Mouse (Mus musculus) limb, embryonic 13.5 days (tissue): ENCODE measurements at regions not wholly inside any gene's neighbourhood (a gene's known extent, or its start where the extent isn't known, plus 50 kb on each side); places are given as distances from the start of the nearest gene placed in this dataset.

Experiments
- ATAC-seq: fragments of 200-750 bp; cut with Nextera tagmentation; 2 replicates; pipeline ENCODE4 v1.8.0; 2017; ENCODE audit warnings: low read depth, moderate number of reproducible peaks, moderate TSS enrichment; ENCODE audit not compliant: low FRiP score
- H3K27ac ChIP-seq: fragments of 300-500 bp; sonication (generic); 2 replicates; pipeline ENCODE4 v1.5.1; 2015; ENCODE audit warnings: inconsistent platforms, mild to moderate bottlenecking, moderate library complexity
- H3K27me3 ChIP-seq: fragments of 300-500 bp; sonication (generic); 2 replicates; pipeline ENCODE4 v1.6.1; 2015; ENCODE audit warnings: mild to moderate bottlenecking, inconsistent platforms
- H3K36me3 ChIP-seq: fragments of 300-500 bp; sonication (generic); 2 replicates; pipeline ENCODE4 v1.6.1; 2015; ENCODE audit warnings: inconsistent platforms, mild to moderate bottlenecking, moderate library complexity
- H3K4me1 ChIP-seq: fragments of 300-500 bp; sonication (generic); 2 replicates; pipeline ENCODE4 v1.6.1; 2015; ENCODE audit warnings: inconsistent platforms
- H3K4me2 ChIP-seq: fragments of 300-500 bp; sonication (generic); replicated peaks from 2 replicates; pipeline ENCODE4 v1.6.1; 2015; ENCODE audit warnings: inconsistent platforms, mild to moderate bottlenecking, moderate library complexity
- H3K4me3 ChIP-seq: fragments of 300-500 bp; sonication (generic); 2 replicates; pipeline ENCODE4 v1.5.1; 2015; ENCODE audit warnings: moderate library complexity, mild to moderate bottlenecking, inconsistent platforms
- H3K9ac ChIP-seq: fragments of 300-500 bp; sonication (generic); 2 replicates; pipeline ENCODE4 v1.6.1; 2015; ENCODE audit warnings: mild to moderate bottlenecking, inconsistent platforms
- H3K9me3 ChIP-seq: fragments of 300-500 bp; sonication (generic); 2 replicates; pipeline ENCODE4 v1.6.1; 2016; ENCODE audit warnings: inconsistent platforms
- WGBS: fragments of 180-500 bp; shearing (Covaris S2); methylation state at CpG from one replicate; pipeline ENCODE4 v1.1.7; 2015; 5-methylcytosine and 5-hydroxymethylcytosine counted together

- WGBS: 84% methylated on average over 8 of the region's 8 CpGs
- Histone ChIP-seq H3K36me3 (no peaks in the 10 kb centered on the region), H3K9me3 (no peaks in the 10 kb centered on the region), H3K4me2 (no peak overlapping the region), H3K4me3 (no peak overlapping the region), H3K4me1 (peaks cover 14% of the 10 kb centered on the region), H3K27me3 (no peaks in the 10 kb centered on the region), H3K9ac (no peak overlapping the region), H3K27ac (no peak overlapping the region)
- ATAC-seq: no peak
These were observed 333.7 kb upstream of the Noct start for GRCm38 (mm10) chr3:50890537-50890936.

- Histone ChIP-seq H3K4me1 (peaks cover 27% of the 10 kb centered on the region), H3K9ac (no peak overlapping the region), H3K4me2 (no peak overlapping the region), H3K27me3 (no peaks in the 10 kb centered on the region), H3K9me3 (no peaks in the 10 kb centered on the region), H3K36me3 (no peaks in the 10 kb centered on the region), H3K27ac (no peak overlapping the region), H3K4me3 (no peak overlapping the region)
- ATAC-seq: no peak
- WGBS: 70% methylated on average over 9 of the region's 9 CpGs
These were observed 326.1 kb upstream of the Noct start for GRCm38 (mm10) chr3:50898179-50898578.

- no peak overlapping the region for H3K4me3 ChIP-seq
- 73% methylated on average over 7 of the region's 7 CpGs for WGBS
- no peak overlapping the region for H3K27ac ChIP-seq
- H3K36me3 ChIP-seq: no peaks in the 10 kb centered on the region
- peaks cover 38% of the 10 kb centered on the region for H3K4me1 ChIP-seq
- no peak for ATAC-seq
- H3K4me2 ChIP-seq: no peak overlapping the region
- H3K9ac ChIP-seq: no peak overlapping the region
- H3K9me3 ChIP-seq: no peaks in the 10 kb centered on the region
- H3K27me3 ChIP-seq: no peaks in the 10 kb centered on the region
These were observed 324.4 kb upstream of the Noct start for GRCm38 (mm10) chr3:50899830-50900350.

- Histone ChIP-seq H3K4me1 (peaks cover 45% of the 10 kb centered on the region), H3K27ac (no peak overlapping the region), H3K4me2 (no peak overlapping the region), H3K9me3 (no peaks in the 10 kb centered on the region), H3K4me3 (no peak overlapping the region), H3K27me3 (no peaks in the 10 kb centered on the region), H3K36me3 (no peaks in the 10 kb centered on the region), H3K9ac (no peak overlapping the region)
- 90% methylated on average over 9 of the region's 9 CpGs for WGBS
- ATAC-seq: no peak
These were observed 323.7 kb upstream of the Noct start for GRCm38 (mm10) chr3:50900566-50900965.

GRCm38 (mm10) chr3:50901321-50901720 lies 322.9 kb upstream of the Noct start:
- 87% methylated on average over 10 of the region's 10 CpGs for WGBS
- no peak for ATAC-seq
- no peaks in the 10 kb centered on the region for H3K9me3 ChIP-seq
- no peaks in the 10 kb centered on the region for H3K27me3 ChIP-seq
- no peak overlapping the region for H3K27ac ChIP-seq
- H3K9ac ChIP-seq: no peak overlapping the region
- H3K4me3 ChIP-seq: no peak overlapping the region
- peaks cover 47% of the 10 kb centered on the region for H3K4me1 ChIP-seq
- H3K36me3 ChIP-seq: no peaks in the 10 kb centered on the region
- no peak overlapping the region for H3K4me2 ChIP-seq

GRCm38 (mm10) chr3:50902933-50903332 lies 321.3 kb upstream of the Noct start:
- 12% methylated on average over 7 of the region's 7 CpGs for WGBS
- Histone ChIP-seq H3K4me1 (peaks cover 48% of the 10 kb centered on the region), H3K27me3 (no peaks in the 10 kb centered on the region), H3K4me3 (no peak overlapping the region), H3K4me2 (peak overlapping the region; percentile 41), H3K9ac (peak overlapping the region; percentile 13), H3K27ac (peak overlapping the region; percentile 74), H3K9me3 (no peaks in the 10 kb centered on the region), H3K36me3 (no peaks in the 10 kb centered on the region)
- ATAC-seq: peak; percentile 54

GRCm38 (mm10) chr3:50904716-50905116 lies 319.5 kb upstream of the Noct start:
- no peak for ATAC-seq
- no peak overlapping the region for H3K4me3 ChIP-seq
- no peaks in the 10 kb centered on the region for H3K9me3 ChIP-seq
- H3K4me1 ChIP-seq: peaks cover 46% of the 10 kb centered on the region
- no peak overlapping the region for H3K4me2 ChIP-seq
- 26% methylated on average over 7 of the region's 7 CpGs for WGBS
- H3K9ac ChIP-seq: no peak overlapping the region
- H3K27ac ChIP-seq: no peak overlapping the region
- no peaks in the 10 kb centered on the region for H3K27me3 ChIP-seq
- no peaks in the 10 kb centered on the region for H3K36me3 ChIP-seq

GRCm38 (mm10) chr3:50905274-50905992 lies 318.8 kb upstream of the Noct start:
- peak overlapping the region; percentile 62 for H3K4me2 ChIP-seq
- H3K4me1 ChIP-seq: peaks cover 41% of the 10 kb centered on the region
- 16% methylated on average over 16 of the region's 16 CpGs for WGBS
- H3K36me3 ChIP-seq: no peaks in the 10 kb centered on the region
- ATAC-seq: peak; percentile 21; the same call in 1 of the 2 replicates
- peak overlapping the region; percentile 83 for H3K27ac ChIP-seq
- H3K9me3 ChIP-seq: no peaks in the 10 kb centered on the region
- peak overlapping the region; percentile 50; the same call in 1 of the 2 replicates for H3K9ac ChIP-seq
- H3K27me3 ChIP-seq: no peaks in the 10 kb centered on the region
- H3K4me3 ChIP-seq: peak overlapping the region; percentile 35; the same call in 1 of the 2 replicates

GRCm38 (mm10) chr3:50905993-50906831 lies 318.0 kb upstream of the Noct start:
- peak overlapping the region; percentile 83 for H3K27ac ChIP-seq
- ATAC-seq: peak; percentile 68
- H3K9ac ChIP-seq: peak overlapping the region; percentile 50; the same call in 1 of the 2 replicates
- peak overlapping the region; percentile 62 for H3K4me2 ChIP-seq
- 11% methylated on average over 32 of the region's 32 CpGs for WGBS
- H3K36me3 ChIP-seq: no peaks in the 10 kb centered on the region
- H3K27me3 ChIP-seq: no peaks in the 10 kb centered on the region
- peaks cover 41% of the 10 kb centered on the region for H3K4me1 ChIP-seq
- H3K4me3 ChIP-seq: peak overlapping the region; percentile 35
- H3K9me3 ChIP-seq: no peaks in the 10 kb centered on the region

GRCm38 (mm10) chr3:50912980-50913518 lies 311.2 kb upstream of the Noct start:
- Histone ChIP-seq H3K4me2 (no peak overlapping the region), H3K9me3 (no peaks in the 10 kb centered on the region), H3K4me3 (no peak overlapping the region), H3K27me3 (no peaks in the 10 kb centered on the region), H3K36me3 (no peaks in the 10 kb centered on the region), H3K27ac (no peak overlapping the region), H3K9ac (no peak overlapping the region), H3K4me1 (0 out of 2 replicates have a peak, but pooled peaks cover 5% of the 10 kb centered on the region)
- WGBS: 85% methylated on average over 5 of the region's 5 CpGs
- ATAC-seq: no peak

- Histone ChIP-seq H3K27ac (no peak overlapping the region), H3K4me2 (no peak overlapping the region), H3K27me3 (no peaks in the 10 kb centered on the region), H3K4me1 (0 out of 2 replicates have a peak, but pooled peaks cover 5% of the 10 kb centered on the region), H3K9ac (no peak overlapping the region), H3K9me3 (no peaks in the 10 kb centered on the region), H3K4me3 (no peak overlapping the region), H3K36me3 (no peaks in the 10 kb centered on the region)
- 68% methylated on average over 14 of the region's 14 CpGs for WGBS
- no peak for ATAC-seq
These were observed 309.3 kb upstream of the Noct start for GRCm38 (mm10) chr3:50914866-50915365.
